Mouse (Mus musculus) mature B cell (primary cell): ENCODE results near the gene Slc45a2.

Source experiments
- in situ Hi-C: fragments of 300-500 bp; cut with MboI; formaldehyde crosslinking; loops from 2 replicates; pipeline ENCODE4 v1.14.3; 2019

Slc45a2 gene

GRCm38 (mm10) chr15:11066299-11066698 is 65.8 kb downstream of the Slc45a2 start:
- in situ Hi-C loops, result no loop called here

DNA sequence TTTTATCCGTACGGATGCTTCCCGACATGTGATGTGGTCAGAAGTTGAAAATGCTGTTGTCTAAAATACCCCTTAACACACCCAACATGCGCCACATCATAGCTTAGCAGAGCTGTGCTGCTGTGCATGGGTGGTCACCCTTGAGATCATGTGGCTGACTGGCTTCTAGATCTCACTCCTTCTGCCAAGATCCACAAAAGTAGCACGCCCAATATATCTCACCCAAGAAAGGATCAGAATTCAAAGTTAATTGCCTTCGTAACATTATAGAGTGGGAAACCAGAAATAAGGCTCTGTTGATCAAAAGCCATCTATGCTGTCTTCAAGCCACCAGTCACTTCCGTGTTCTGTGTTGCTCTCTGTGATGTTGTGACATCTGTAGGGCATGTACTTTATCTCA is 67.4 kb downstream of the Slc45a2 start:
- in situ Hi-C loops, result no loop called here

GRCm38 (mm10) chr15:11075726-11076361 is 75.3 kb downstream of the Slc45a2 start:
- in situ Hi-C loops, result no loop called here
